Mouse (Mus musculus) retina, adult 2 months (tissue): ENCODE data around the gene Pde10a.

Source experiments
- DNase-seq: peaks from one replicate; pipeline ENCODE4 v3.0.0-alpha.2; 2012; ENCODE audit warnings: low read depth, low spot score

The Pde10a gene

GRCm38 (mm10) chr17:8749426-8749825, 224.3 kb downstream of the Pde10a start:
- DNase-seq, result no peak

- DNase-seq, result no peak
Observed at GRCm38 (mm10) chr17:8757576-8757975, 232.4 kb downstream of the Pde10a start.

- no peak for DNase-seq
Observed at GRCm38 (mm10) chr17:8763248-8763647, 238.1 kb downstream of the Pde10a start.

GRCm38 (mm10) chr17:8765987-8766576, 240.9 kb downstream of the Pde10a start:
- DNase-seq, result no peak

DNA sequence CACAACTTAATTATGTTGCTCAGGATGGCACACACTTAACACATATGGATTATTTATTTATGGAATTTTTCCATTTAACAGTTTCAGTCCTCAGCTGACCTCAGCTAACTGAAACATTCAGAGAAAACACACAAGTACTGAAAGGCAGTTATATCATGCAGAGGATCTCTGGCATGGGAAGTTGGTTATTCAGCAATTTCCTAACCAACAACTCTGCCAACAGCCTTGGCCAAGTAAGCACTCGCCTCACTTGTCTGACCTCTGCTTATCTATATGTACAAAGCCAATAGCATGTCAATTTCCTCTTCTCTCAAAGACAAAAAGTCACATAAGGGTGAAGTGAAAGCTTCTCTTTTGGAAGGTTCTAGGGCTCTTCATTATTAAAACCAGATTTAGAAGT, 244.0 kb downstream of the Pde10a start:
- DNase-seq, result no peak

DNA sequence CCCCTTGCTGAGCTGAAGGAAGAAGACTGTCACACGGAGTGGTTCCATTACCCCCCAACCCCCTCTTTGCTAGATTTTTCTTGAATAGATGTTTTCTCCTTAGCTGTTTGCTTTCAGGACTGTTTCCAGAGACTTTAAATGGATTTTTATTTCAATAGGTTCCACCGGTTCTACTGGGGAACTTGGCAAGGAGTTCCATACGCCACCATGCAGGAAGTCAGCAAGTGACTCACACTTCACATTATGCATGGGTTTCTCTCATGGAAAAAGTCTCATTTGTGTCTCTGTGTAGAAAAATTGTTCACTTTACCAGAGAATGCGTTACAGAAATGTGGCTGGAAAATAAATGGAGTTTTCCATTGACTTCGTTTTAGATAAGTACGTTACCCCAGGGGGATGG, 248.2 kb downstream of the Pde10a start:
- DNase-seq, result no peak

DNA sequence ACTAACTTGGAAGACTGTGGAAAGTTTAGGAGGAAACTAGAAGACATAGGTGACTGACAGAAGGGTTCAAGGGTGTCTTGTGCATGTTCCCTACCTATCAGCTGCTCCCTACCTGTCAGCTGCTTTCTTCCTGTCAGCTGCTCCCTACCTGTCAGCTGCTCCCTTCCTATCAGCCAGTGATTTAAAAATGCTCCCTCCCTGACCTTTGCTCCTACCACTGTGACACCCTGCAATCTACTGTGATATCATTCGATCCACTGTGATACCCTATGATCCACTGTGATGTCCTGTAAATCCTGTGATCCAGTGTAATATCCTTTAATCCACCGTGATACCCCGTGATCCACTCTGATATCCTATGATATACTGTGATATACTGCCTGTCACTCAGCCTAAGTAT, 249.1 kb downstream of the Pde10a start:
- DNase-seq, result no peak

- DNase-seq, result no peak
Observed at GRCm38 (mm10) chr17:8775571-8776161, 250.5 kb downstream of the Pde10a start.

DNA sequence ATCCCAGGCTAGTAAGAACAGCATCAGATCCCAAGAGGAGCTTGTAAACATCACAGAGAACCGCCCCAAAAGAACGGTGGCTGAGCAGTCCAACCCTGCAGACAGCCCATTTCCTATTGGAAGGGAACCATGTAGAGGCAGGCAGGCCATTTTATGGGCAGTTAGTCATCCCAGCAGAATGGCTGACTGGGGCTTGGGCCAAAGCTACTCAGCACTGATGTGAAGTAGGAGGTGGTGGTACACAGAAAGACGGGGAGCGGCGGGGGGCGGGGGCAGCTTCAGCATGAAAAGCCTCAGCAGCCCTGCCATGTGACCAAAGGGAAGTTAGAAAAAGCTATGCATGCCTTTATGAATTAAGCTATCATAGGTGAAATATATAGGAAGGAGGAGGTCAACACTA, 252.5 kb downstream of the Pde10a start:
- DNase-seq, result no peak

DNA sequence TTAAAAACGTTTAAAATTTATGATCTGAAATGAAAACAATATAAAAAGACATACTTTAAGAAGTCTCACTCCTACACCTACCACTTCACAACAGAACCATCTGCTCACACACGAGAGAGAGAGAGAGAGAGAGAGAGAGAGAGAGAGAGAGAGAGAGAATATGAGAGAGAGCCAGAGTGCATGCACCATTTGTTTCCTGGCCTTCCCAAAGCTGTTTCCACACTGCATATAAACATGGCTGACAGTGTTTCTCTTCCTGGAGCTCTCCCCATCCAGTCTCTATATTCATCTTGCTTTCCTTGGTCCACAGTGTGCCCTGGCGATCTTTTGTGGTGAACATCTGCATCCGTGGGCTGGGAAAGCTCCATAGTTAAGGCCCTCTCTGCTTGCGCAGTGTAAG, 253.7 kb downstream of the Pde10a start:
- DNase-seq, result no peak

DNA sequence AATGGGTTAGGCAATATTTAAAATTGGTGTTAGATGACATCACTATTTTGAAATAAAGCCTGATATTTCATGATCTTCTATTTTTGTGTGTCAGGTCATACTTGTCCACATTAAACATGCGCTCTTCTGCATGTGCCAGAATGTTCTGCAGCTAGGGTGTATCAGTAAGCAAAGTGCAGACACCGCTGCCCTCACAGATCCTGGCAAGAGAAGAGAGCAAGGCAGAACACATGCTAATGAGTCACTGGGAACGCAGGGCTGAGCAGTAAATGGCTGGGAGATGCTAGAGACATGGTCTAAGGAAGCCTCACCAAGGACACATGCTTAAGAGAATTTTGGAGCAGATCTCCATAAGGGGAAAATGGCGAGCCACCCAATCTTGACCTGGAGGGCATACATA, 255.3 kb downstream of the Pde10a start:
- no peak for DNase-seq

DNA sequence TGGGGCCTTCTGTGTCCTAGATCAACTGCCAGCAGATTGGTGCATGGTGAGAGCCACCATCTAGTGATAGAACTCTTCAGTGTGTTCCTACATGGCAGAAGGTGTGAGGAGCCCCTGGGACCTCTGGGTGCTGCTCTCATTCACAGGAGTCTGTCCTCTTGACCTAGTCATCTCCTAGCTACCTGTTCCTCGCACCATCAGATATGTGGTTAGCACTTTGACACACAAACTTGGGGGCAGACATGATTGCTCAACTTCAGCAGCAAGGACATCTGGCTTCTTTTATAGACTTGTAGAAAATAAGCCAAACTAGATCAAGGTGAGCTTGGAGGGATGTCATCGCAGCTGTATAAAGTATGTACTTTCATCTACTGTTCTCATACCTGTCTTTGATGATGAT, 255.9 kb downstream of the Pde10a start:
- DNase-seq, result no peak

- DNase-seq, result no peak
Observed at GRCm38 (mm10) chr17:8781576-8781975, 256.4 kb downstream of the Pde10a start.

- no peak for DNase-seq
Observed at GRCm38 (mm10) chr17:8785908-8786307, 260.7 kb downstream of the Pde10a start.

- no peak for DNase-seq
Observed at GRCm38 (mm10) chr17:8786484-8786883, 261.3 kb downstream of the Pde10a start.

- no peak for DNase-seq
Observed at GRCm38 (mm10) chr17:8787762-8788161, 262.6 kb downstream of the Pde10a start.

DNA sequence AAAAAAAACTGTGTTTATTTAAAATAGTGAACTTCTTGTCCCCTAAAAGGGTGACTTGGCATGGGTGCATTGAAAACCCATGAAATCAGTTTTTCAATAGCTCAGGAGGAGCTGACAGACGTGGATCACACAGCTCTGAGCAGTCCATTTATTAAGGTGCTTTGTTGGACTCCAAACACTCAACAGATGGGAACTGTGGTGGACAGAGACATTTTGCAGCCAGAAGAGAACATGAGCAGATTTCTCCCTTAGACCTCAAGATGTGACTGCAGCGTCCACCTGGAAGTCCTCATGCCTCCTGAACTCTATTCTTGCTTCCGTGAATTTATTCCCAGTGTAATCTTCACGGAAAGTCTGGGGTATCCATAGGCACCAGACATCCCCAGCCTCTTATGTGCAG, 266.4 kb downstream of the Pde10a start:
- DNase-seq, result no peak

DNA sequence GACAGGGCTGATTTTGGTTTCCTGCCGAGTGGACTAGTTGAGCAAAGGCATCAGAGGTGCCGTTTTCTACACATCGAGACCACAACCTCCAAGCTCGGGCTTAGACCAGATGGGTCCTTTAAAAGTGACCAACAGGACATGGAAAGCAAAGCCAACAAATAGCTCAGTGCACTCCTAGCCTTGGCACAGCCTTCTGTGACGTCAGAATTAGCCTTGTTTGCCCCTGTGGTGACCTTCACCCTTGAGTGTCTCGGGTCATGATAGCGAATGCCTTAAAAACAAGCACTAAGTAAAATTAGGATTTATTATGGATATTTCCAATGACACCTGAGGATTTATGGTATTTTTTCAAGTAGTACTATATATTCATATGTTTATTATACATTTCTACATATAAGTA, 267.4 kb downstream of the Pde10a start:
- DNase-seq, result no peak

GRCm38 (mm10) chr17:8797624-8798023, 272.5 kb downstream of the Pde10a start:
- DNase-seq, result no peak

- DNase-seq, result no peak
Observed at GRCm38 (mm10) chr17:8798531-8799295, 273.5 kb downstream of the Pde10a start.

GRCm38 (mm10) chr17:8799296-8799731, 274.1 kb downstream of the Pde10a start:
- no peak for DNase-seq

DNA sequence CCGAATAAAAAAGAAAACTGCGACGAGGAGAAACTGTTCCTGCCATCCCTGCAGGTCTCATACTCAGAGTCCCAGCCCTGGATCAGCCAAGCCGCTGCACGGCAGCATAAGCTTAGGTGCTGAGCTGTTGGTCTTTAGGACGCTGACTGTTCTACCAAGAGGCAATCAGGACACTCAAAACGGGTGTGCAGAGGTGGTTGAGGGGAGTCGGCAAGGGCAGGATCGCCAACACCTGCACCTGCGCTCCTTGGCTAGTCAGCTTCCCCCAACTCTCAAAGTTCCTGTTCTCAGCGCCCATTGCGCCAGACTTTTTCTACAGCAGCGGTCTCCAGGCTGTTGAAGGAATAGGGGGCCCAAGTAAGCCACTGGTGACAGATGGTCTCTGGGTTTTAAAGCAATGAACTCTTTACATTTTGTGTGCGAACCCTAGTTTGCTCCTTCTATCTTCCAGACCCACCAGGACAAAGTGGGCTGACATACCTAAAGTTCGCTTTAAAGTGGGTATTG, 274.8 kb downstream of the Pde10a start:
- DNase-seq, result no peak
